Mouse (Mus musculus): ENCODE data around the gene Dnaaf3. TPM values are rescaled to one million over a fixed set of nuclear protein-coding genes. Genes with fewer than 3 reads are reported as not detected.
"Not testable (repeated sequence)": the region's sequence is repeated elsewhere in the genome, so short reads cannot be mapped to it uniquely, and the experiment has no call there.

Gene Dnaaf3
- polyA plus RNA-seq, 1 experiment from 2014 or later, result 3.5 TPM

DNA sequence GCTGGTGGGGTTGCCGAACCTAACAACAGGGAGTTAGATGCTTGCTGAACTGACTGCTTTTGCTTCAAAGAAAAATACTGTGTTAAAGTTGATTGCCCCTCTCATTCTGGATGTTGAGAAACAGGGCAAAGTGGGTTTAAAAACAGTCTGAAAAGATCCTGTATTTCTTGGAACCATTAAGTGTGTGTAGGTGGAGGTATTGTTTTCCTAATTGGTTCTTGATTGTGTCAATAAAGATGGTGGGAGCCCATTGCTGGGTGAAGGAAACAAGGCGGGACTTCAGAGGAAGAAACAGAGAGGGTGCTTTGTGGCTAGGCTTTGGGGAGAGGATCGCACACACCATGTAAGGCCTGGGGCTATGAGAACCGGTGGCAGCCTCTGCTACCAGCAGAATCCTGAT is 4.9 kb upstream of the Dnaaf3 start:
- Histone ChIP-seq H3K9me3 (replicated peaks) (no peaks in the 10 kb centered on the region), H3K27ac (no peak overlapping the region), H3K4me1 (0 out of 2 replicates have a peak, but pooled peaks cover under 1% of the 10 kb centered on the region), H3K4me2 (no peak overlapping the region), H3K9ac (no peak overlapping the region), H3K27me3 (no peaks in the 10 kb centered on the region), H3K36me3 (no peaks in the 10 kb centered on the region), H3K4me3 (replicated peaks) (no peak overlapping the region)
- 55% methylated on average over 4 of the region's 4 CpGs for WGBS
- ATAC-seq (replicated peaks; ENCODE audit: low FRiP score), result no peak

- no peak overlapping the region for H3K27ac ChIP-seq
- ATAC-seq (replicated peaks; ENCODE audit: low FRiP score), result no peak
Measured at GRCm38 (mm10) chr7:4536369-4536768, 4.1 kb upstream of the Dnaaf3 start.

DNA sequence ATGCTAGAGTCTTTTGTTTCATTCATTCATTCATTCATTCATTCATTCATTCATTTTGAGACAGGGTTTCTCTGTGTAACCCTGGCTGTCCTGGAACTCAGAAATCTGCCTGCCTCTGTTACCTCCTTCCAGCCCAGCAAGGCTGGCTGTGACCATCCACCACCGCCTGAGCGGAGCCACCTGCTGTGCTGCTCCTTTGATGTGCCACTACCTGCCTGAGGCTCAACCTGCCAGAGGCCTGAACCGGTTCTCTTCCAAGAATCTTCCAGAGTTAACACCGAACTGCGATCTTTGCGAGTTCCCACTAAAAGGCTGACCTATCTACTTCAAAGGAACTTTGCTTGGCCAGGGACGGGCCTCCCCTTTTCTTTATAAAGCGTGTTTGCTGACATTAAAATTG is 2.1 kb downstream of the Dnaaf3 start:
- H3K27me3 ChIP-seq; H3K36me3 ChIP-seq; H3K27ac ChIP-seq; H3K9me3 ChIP-seq (replicated peaks); H3K4me3 ChIP-seq (replicated peaks); H3K4me2 ChIP-seq; H3K9ac ChIP-seq; ATAC-seq (replicated peaks; ENCODE audit: low FRiP score): not testable (repeated sequence)
- peaks cover 27% of the 10 kb centered on the region for H3K4me1 ChIP-seq
- WGBS, result 38% methylated on average over 8 of the region's 8 CpGs

More at GRCm38 (mm10) chr7:4536369-4536768, 4.1 kb upstream of the Dnaaf3 start:
- Histone ChIP-seq H3K9me3 (replicated peaks) (no peaks in the 10 kb centered on the region), H3K27me3 (no peaks in the 10 kb centered on the region), H3K4me2 (no peak overlapping the region), H3K4me1 (peaks cover 8% of the 10 kb centered on the region), H3K36me3 (no peaks in the 10 kb centered on the region), H3K4me3 (replicated peaks) (no peak overlapping the region), H3K9ac (no peak overlapping the region)
- 75% methylated on average over 4 of the region's 4 CpGs for WGBS

- no peak overlapping the region for H3K9ac ChIP-seq
- peaks cover 27% of the 10 kb centered on the region for H3K4me1 ChIP-seq
- no peaks in the 10 kb centered on the region for H3K36me3 ChIP-seq
- peak overlapping the region; percentile 39 for H3K4me3 ChIP-seq (replicated peaks)
- 46% methylated on average over 18 of the region's 18 CpGs for WGBS
- no peaks in the 10 kb centered on the region for H3K27me3 ChIP-seq
- no peaks in the 10 kb centered on the region for H3K9me3 ChIP-seq (replicated peaks)
- 0 out of 2 replicates have a peak, but pooled peaks have one; percentile 3 for ATAC-seq (replicated peaks; ENCODE audit: low FRiP score)
- no peak overlapping the region for H3K27ac ChIP-seq
- peak overlapping the region; percentile 61 for H3K4me2 ChIP-seq
Measured at GRCm38 (mm10) chr7:4527302-4527689, 5.0 kb downstream of the Dnaaf3 start.

GRCm38 (mm10) chr7:4526341-4527301 is 5.6 kb downstream of the Dnaaf3 start:
- 29% methylated on average over 40 of the region's 40 CpGs for WGBS
- Histone ChIP-seq H3K4me3 (replicated peaks) (peak overlapping the region; percentile 39), H3K9me3 (replicated peaks) (no peaks in the 10 kb centered on the region), H3K27ac (peak overlapping the region; percentile 64; the same call in 1 of the 2 replicates), H3K27me3 (no peaks in the 10 kb centered on the region), H3K4me2 (peak overlapping the region; percentile 61), H3K4me1 (peaks cover 23% of the 10 kb centered on the region), H3K9ac (peak overlapping the region; percentile 37), H3K36me3 (no peaks in the 10 kb centered on the region)
- peak; percentile 90 for ATAC-seq (replicated peaks; ENCODE audit: low FRiP score)

- H3K36me3 ChIP-seq; H3K4me3 ChIP-seq (replicated peaks); H3K9me3 ChIP-seq (replicated peaks); H3K27ac ChIP-seq; H3K9ac ChIP-seq; H3K4me2 ChIP-seq; H3K27me3 ChIP-seq; ATAC-seq (replicated peaks; ENCODE audit: low FRiP score): not testable (repeated sequence)
- peaks cover 35% of the 10 kb centered on the region for H3K4me1 ChIP-seq
- 76% methylated on average over 15 of the region's 15 CpGs for WGBS
Measured at GRCm38 (mm10) chr7:4524212-4524922, 7.9 kb downstream of the Dnaaf3 start, which contains the start of gene Tnni3. Gene Tnni3 (minus strand): TSS chr7:4524229.

DNA sequence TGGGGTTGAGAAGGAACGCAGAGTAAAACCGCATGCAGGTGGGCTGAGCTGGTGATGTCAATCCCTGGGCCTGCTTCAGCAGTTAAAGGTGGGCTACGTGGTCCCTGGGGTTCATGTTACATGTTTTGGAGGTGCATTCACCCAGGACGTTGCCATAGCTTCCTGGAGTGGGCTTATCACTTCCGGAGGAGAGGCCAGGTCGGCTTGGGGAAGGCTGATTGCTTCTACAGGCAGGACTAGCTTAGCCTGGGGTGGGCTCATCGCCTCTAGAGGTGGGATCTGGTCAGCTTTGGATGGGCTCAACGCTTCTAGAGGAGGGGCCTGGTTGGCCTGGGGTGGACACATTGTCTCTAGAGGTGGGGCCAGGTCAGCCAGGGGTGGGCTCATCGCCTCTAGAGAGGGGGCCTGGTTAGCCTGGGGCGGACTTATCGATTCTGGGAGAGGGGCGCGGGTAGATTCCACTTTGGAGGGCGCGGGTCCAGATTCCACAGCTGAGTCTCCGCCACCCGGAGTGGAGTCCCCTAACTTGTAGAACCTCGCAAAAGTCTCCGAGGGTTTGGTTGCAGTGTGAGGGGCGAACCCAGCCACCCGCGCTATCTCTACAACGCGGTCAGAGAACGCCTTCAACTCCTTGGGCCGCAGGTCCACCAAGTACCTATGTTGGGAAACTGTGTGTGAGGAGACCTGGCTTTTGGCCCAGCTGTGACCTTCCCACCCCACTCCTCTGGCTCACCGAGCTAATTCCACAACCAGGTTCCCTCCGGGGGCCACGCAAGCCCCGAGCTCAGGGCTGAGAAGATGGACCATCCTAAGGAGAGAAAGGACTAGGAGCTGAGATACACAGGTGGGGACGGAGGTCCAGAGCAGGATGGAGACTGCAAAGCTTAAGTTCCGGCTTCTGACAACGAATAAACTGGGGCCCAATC is 8.8 kb downstream of the Dnaaf3 start:
- H3K9me3 ChIP-seq (replicated peaks), result no peaks in the 10 kb centered on the region
- ATAC-seq (replicated peaks; ENCODE audit: low FRiP score), result no peak
- no peak overlapping the region for H3K4me2 ChIP-seq
- no peak overlapping the region for H3K4me3 ChIP-seq (replicated peaks)
- H3K27me3 ChIP-seq, result no peaks in the 10 kb centered on the region
- no peak overlapping the region for H3K9ac ChIP-seq
- WGBS, result 89% methylated on average over 33 of the region's 33 CpGs
- H3K36me3 ChIP-seq, result no peaks in the 10 kb centered on the region
- H3K27ac ChIP-seq, result no peak overlapping the region
- H3K4me1 ChIP-seq, result peaks cover 35% of the 10 kb centered on the region

DNA sequence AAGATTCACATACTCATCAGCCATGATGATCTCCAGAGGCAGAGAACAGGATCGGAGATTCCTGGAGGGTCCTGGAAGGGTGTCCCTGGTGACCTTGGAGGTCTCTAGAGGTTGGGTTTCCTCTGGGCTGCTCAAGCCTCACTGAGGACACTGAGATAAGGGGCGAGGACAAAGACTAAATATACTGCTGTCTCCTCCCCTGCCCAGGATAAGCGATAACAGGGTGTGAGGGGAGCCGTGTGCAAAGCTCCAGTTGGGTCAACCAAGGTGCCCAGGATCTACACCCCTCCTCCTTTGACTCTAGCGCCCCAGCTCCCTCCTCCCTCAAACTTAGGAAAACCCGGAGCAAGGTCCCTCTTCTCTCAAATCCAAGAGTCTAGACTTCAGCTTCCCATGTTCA is 10.0 kb downstream of the Dnaaf3 start:
- H3K4me1 ChIP-seq, result peaks cover 36% of the 10 kb centered on the region
- no peaks in the 10 kb centered on the region for H3K36me3 ChIP-seq
- H3K4me3 ChIP-seq (replicated peaks), result no peak overlapping the region
- no peaks in the 10 kb centered on the region for H3K9me3 ChIP-seq (replicated peaks)
- no peaks in the 10 kb centered on the region for H3K27me3 ChIP-seq
- ATAC-seq (replicated peaks; ENCODE audit: low FRiP score), result no peak
- WGBS, result 84% methylated on average over 6 of the region's 6 CpGs
- no peak overlapping the region for H3K9ac ChIP-seq
- H3K27ac ChIP-seq, result no peak overlapping the region
- no peak overlapping the region for H3K4me2 ChIP-seq

- H3K9ac ChIP-seq, result no peak overlapping the region
- peak overlapping the region; percentile 29 for H3K4me3 ChIP-seq (replicated peaks)
- no peaks in the 10 kb centered on the region for H3K36me3 ChIP-seq
- WGBS, result 28% methylated on average over 32 of the region's 32 CpGs
- H3K4me1 ChIP-seq, result peaks cover 31% of the 10 kb centered on the region
- H3K4me2 ChIP-seq, result peak overlapping the region; percentile 58
- 0 out of 2 replicates have a peak, but pooled peaks have one; percentile 4 for ATAC-seq (replicated peaks; ENCODE audit: low FRiP score)
- H3K27me3 ChIP-seq, result no peaks in the 10 kb centered on the region
- no peak overlapping the region for H3K27ac ChIP-seq
- H3K9me3 ChIP-seq (replicated peaks), result no peaks in the 10 kb centered on the region
Measured at GRCm38 (mm10) chr7:4521231-4522003, 10.8 kb downstream of the Dnaaf3 start.

GRCm38 (mm10) chr7:4518487-4518886 is 13.8 kb downstream of the Dnaaf3 start:
- H3K27me3 ChIP-seq, result no peaks in the 10 kb centered on the region
- H3K36me3 ChIP-seq, result no peaks in the 10 kb centered on the region
- H3K4me1 ChIP-seq, result peaks cover 51% of the 10 kb centered on the region
- ATAC-seq (replicated peaks; ENCODE audit: low FRiP score), result no peak
- H3K4me2 ChIP-seq, result no peak overlapping the region
- H3K9me3 ChIP-seq (replicated peaks), result no peaks in the 10 kb centered on the region
- no peak overlapping the region for H3K9ac ChIP-seq
- 74% methylated on average over 1 of the region's 1 CpGs for WGBS
- no peak overlapping the region for H3K27ac ChIP-seq
- no peak overlapping the region for H3K4me3 ChIP-seq (replicated peaks)
